Mouse (Mus musculus) adrenal gland, postnatal 36 days (tissue): ENCODE measurements around the gene Actr8. TPM values are rescaled to one million over a fixed set of nuclear protein-coding genes. Genes with fewer than 3 reads are reported as not detected.

Experiments used
- DNase-seq, 2 experiments: peaks; one replicate each; pipeline ENCODE4 v3.0.0; 2021; ENCODE audit warnings: mixed read lengths in 1 of 2
- microRNA-seq: library from miRNA; unstranded; fragments of <30 nt; microRNA quantifications from one replicate; pipeline ENCODE4 v1.2.0, GENCODE M21; 2021
- total RNA-seq, 2 experiments: library from RNA; stranded (reverse); gene quantifications; 2 replicates each; pipeline ENCODE4 v1.2.3; 2021

Gene Actr8
- total RNA-seq, 2 experiments from 2014 or later = 54.3 to 58.7 TPM

- no peak for DNase-seq
Observed at GRCm38 (mm10) chr14:30038431-30038830, 60.3 kb downstream of the Actr8 start.

GRCm38 (mm10) chr14:30039413-30039812 is 61.3 kb downstream of the Actr8 start:
- no peak for DNase-seq

DNA sequence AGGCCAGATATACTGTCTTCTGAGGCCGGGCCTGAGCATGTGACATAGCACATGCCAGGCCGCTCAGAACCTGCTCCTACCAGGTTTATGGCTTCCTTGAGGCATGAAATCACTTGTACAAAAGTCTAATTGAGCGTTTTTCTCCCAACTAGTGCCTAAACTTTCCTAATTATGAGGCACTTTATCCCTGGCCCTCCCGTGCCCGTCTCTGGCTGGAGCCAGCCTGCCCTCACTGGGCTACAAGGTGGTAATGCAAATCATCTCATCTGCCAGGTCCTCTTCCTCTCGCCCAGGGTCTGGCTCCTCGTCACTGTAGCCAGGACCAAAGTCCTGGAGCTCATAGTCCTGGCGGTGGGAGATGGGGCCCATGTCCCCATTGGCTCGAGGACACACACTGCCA is 63.7 kb downstream of the Actr8 start:
- no peak for DNase-seq

DNA sequence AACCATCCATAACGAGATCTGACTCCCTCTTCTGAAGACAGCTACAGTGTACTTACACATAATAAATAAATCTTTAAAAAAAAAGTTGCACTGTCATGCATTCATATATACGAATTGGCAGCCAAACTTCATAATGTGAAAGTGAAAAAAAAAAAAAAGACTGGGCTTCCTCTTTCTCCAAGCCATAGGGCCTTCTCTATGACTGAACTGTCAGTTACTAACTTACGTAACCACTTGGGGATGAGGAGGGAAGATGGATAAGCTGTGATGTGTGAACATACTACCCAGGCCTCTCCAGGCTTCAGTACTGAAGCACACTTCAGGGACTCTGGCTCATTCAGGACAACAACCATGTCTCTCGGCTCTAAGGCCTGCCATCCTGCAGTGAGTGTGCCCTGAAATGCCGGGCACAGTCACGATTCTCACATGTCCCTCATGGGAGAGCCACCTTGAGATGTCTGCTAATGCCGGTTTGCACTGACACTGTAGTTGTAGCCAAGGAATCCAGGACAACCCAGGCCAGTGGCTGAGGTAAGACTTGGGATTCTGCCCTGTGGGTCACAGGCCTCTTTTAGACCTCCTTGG is 65.3 kb downstream of the Actr8 start:
- DNase-seq = no peak

DNA sequence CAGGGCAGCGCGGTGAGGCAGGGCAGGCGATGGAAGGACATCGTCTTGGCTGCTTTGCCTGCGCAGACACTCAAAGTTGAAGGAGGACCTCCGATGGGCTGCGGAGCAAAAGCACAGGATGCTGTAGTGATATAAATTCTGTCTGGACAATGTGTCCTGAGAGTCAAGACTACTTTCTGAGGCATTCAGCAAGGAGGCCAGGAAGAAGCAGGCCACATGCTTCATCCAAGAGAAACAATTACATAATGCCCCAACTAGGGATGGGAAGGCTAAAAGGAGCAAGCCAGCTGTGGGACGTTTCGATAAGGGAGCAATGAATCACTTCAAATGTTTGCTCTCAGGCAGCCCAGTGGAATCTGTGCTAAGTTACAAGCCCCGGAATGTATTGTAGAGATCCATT is 67.1 kb downstream of the Actr8 start:
- no peak for DNase-seq

GRCm38 (mm10) chr14:30045704-30046220 is 67.6 kb downstream of the Actr8 start:
- DNase-seq = no peak

DNA sequence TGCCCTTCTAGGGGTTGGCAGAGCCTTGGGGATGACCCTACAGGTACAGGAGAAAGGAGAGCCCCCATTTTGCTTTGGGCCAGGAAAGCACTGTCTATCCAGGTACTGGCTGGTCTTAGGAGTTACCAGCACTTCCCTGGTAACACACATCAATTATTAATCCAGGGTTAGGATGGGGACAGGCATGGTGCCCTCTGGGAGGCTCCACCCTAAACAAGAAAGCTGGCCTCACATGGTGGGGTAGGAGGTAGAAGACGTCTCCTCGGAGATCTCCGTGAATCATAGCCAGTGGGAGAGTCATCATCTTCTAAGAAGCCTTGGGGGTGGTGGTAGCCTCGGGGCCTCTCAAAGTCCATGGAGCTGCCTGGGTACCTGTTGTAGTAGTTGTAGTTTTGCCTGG is 68.8 kb downstream of the Actr8 start:
- no peak for DNase-seq

DNA sequence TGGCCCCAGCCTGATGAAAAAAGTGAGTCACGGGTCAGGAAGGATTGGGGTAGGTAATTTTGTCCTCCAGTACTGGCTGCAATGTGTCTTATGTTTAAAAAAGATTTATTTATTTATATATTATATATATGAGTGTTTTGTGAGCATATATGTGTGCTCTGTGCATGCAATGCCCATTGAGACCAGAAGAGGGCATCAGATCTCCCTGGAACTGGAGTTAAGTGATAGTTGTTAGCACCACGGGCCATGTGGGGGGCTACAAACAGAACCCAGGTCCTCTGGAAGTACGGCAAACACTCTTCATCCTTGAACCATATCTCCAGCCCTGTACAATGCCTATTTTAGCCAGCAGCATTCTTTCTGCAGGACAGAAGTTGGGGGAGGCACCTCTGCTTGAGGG is 69.9 kb downstream of the Actr8 start:
- DNase-seq = no peak

DNA sequence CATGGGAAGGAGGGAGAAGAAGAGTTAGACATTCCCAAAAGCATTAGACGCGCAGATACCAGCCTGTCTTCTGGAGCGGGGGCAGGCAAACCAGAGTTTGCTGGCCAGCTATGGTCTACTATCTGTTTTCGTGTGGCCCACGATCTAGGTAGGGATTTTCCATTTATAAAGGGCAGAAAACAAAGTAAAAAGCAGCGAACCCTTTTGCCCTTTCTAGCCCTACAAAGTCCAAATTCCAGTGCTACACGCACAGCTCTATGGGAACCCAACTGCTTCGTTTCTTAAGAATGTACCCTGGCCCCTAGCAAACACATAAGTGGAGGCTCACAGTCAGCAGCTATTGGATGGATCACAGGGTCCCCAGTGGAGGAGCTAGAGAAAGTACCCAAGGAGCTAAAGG is 72.1 kb downstream of the Actr8 start:
- no peak for DNase-seq

DNA sequence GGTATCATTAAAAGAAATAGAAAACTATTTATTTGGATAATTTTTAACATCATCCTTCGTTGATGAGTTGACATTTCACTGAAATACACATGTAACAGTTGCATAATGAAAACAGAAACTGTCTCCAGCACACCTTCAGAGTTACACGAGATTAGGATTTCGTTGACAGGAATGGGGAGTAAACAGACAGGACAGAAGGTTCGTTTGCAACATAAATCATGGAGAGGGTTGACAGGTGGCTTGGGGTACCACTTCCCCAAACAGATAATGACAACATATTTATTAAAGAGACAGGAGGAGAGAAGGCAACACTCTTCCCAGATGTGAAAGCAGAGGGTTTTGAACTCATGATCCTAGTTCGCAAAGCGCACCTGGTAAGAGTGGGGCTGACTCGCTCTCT is 76.8 kb downstream of the Actr8 start:
- DNase-seq = no peak

Small RNAs within 50 kb of the gene (microRNA-seq; reads per million reads assigned to microRNA genes)
- not detected for gene Mir6947

Other genes starting within 250 kb of the Actr8 start
- gene Selenok, start 10.0 kb upstream of the Actr8 start, total RNA-seq = 100 to 1,000 TPM; 118 to 119 TPM
- gene Il17rb, start 30.6 kb downstream of the Actr8 start, total RNA-seq = 1 to 10 TPM; 1.6 to 2.0 TPM
- 10 to 100 TPM; 12.2 to 16.6 TPM for gene Chdh, start 30.7 kb downstream of the Actr8 start, total RNA-seq